Mouse (Mus musculus): ENCODE data around the gene Pkhd1.

GRCm38 (mm10) chr1:20623375-20623774 is 5.5 kb upstream of the Pkhd1 start:
- TF ChIP-seq CTCF (IDR thresholded peaks at IDR 0.05; ENCODE audit: low read depth), result no peak
- TF ChIP-seq EP300 (IDR thresholded peaks at IDR 0.05; ENCODE audit: low read depth), result no peak
